Mouse (Mus musculus) liver, adult 2 months (tissue): ENCODE results near the gene Kirrel. TPM values are rescaled to one million over a fixed set of nuclear protein-coding genes. Genes with fewer than 3 reads are reported as not detected.

Source experiments
- DNase-seq: peaks from one replicate; pipeline ENCODE4 v3.0.0-alpha.2; 2011; ENCODE audit warnings: low read depth, low spot score; ENCODE audit errors: extremely low read depth
- H3K27ac ChIP-seq: fragments of 200-500 bp; replicated peaks from 2 replicates; pipeline ENCODE4 v1.5.1; 2012; ENCODE audit warnings: low read depth, mild to moderate bottlenecking, control low read depth, inconsistent platforms, low read length; ENCODE audit not compliant: insufficient read depth
- H3K27me3 ChIP-seq: fragments of 200-500 bp; 2 replicates; pipeline ENCODE4 v1.6.1; 2012; ENCODE audit warnings: mild to moderate bottlenecking, moderate library complexity, low read length, inconsistent platforms; ENCODE audit not compliant: control insufficient read depth, insufficient read depth
- H3K36me3 ChIP-seq: fragments of 200-500 bp; 2 replicates; pipeline ENCODE4 v1.6.1; 2012; ENCODE audit warnings: low read length, inconsistent platforms; ENCODE audit not compliant: control insufficient read depth, insufficient read depth
- H3K4me1 ChIP-seq: fragments of 200-500 bp; 2 replicates; pipeline ENCODE4 v1.6.1; 2011; ENCODE audit warnings: low read length; ENCODE audit not compliant: control insufficient read depth, insufficient read depth
- H3K4me3 ChIP-seq: fragments of 200-500 bp; 2 replicates; pipeline ENCODE4 v1.5.1; 2011; ENCODE audit warnings: low read depth, mild to moderate bottlenecking, control low read depth, low read length, moderate library complexity; ENCODE audit not compliant: insufficient read depth
- H3K79me2 ChIP-seq: fragments of 200-500 bp; 2 replicates; pipeline ENCODE4 v1.6.1; 2012; ENCODE audit warnings: inconsistent platforms, mild to moderate bottlenecking, low read length, moderate library complexity; ENCODE audit not compliant: control insufficient read depth, insufficient read depth
- H3K9ac ChIP-seq: fragments of 200-500 bp; 2 replicates; pipeline ENCODE4 v1.6.1; 2012; ENCODE audit warnings: low read depth, mild to moderate bottlenecking, control low read depth, inconsistent platforms, low read length
- CTCF ChIP-seq: fragments of 200-500 bp; IDR thresholded peaks from 2 replicates; pipeline ENCODE4 v1.5.1; 2011; ENCODE audit warnings: low read depth, low read length, control low read depth
- POLR2A ChIP-seq: fragments of 200-500 bp; IDR thresholded peaks from 2 replicates; pipeline ENCODE4 v1.6.1; 2011; ENCODE audit warnings: low read length, control low read depth; ENCODE audit not compliant: insufficient read depth; ENCODE audit errors: extremely low read depth
- WGBS: fragments of 180-500 bp; shearing (Covaris S2); methylation state at CpG from one replicate; pipeline ENCODE4 v1.1.7; 2018; 5-methylcytosine and 5-hydroxymethylcytosine counted together
- polyA plus RNA-seq: library from polyadenylated mRNA; depleted of rRNA; stranded (reverse); fragments of >200 nt; gene quantifications from 2 replicates; pipeline ENCODE4 v1.2.3, GENCODE M21; 2012
- total RNA-seq: library from RNA; depleted of rRNA; stranded (reverse); fragments of >200 nt; gene quantifications from 2 replicates; pipeline ENCODE4 v1.2.3, GENCODE M21; 2014

Gene Kirrel
- total and polyA plus RNA-seq, 2 experiments = 0.46 to 0.81 TPM

DNA sequence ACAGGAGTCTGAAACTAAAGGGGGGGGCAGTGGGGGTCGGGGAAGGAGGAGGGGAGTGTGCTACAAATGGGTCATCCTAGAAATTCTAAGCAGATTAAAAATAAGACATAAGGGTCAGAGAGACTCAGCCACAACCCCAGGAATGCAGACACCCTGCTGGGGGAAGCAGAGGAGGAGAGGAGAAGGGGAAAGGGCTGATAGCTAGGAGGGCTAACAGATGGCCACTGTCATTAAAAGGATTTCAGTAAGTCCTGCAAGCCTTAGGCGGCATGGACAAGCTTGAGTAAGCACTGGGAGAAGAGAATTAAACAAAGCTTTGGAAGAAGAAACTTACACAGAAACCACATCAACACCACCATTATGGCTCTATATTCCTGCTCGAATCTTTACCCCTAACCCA is 62.3 kb downstream of the Kirrel start:
- no peak overlapping the region for H3K27ac ChIP-seq

GRCm38 (mm10) chr3:87104856-87105255 is 69.7 kb downstream of the Kirrel start:
- Histone ChIP-seq H3K4me1 (no peaks in the 10 kb centered on the region), H3K4me3 (no peak overlapping the region), H3K27me3 (no peaks in the 10 kb centered on the region), H3K9ac (no peak overlapping the region), H3K79me2 (no peaks in the 10 kb centered on the region), H3K36me3 (no peaks in the 10 kb centered on the region), H3K27ac (no peak overlapping the region)
- DNase-seq = no peak
- WGBS = 59% methylated on average over 2 of the region's 2 CpGs
- TF ChIP-seq CTCF (no peak), POLR2A (no peak)

More for the DNA sequence above, 62.3 kb downstream of the Kirrel start:
- DNase-seq = no peak
- H3K36me3 ChIP-seq = no peaks in the 10 kb centered on the region
- no peaks in the 10 kb centered on the region for H3K4me1 ChIP-seq
- no peaks in the 10 kb centered on the region for H3K79me2 ChIP-seq
- WGBS = 64% methylated on average over 3 of the region's 3 CpGs
- TF ChIP-seq POLR2A (no peak), CTCF (no peak)
- H3K27me3 ChIP-seq = no peaks in the 10 kb centered on the region
- no peak overlapping the region for H3K9ac ChIP-seq
- no peak overlapping the region for H3K4me3 ChIP-seq

DNA sequence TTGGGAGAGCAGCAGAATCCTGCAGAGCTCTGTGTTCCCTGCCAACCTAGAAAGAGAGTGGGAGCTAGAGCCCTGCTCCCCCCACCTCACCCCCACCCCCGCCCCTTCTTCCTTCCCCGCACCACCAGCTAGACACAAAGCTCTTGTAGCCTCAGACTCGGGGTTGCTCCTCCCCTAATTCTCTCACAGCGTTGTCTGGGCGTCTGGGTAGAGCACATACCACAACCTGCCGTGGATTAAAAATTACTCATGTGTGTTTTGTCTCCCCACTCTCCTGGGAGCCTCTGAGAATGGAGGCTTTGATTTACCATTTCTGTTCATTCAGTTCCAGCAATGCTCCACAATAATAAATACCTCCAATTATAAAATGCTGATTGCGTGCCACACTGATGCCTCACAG is 72.2 kb downstream of the Kirrel start:
- 70% methylated on average over 7 of the region's 7 CpGs for WGBS
- no peaks in the 10 kb centered on the region for H3K27me3 ChIP-seq
- H3K79me2 ChIP-seq = no peaks in the 10 kb centered on the region
- no peak for TF ChIP-seq POLR2A
- TF ChIP-seq CTCF = no peak
- no peak overlapping the region for H3K27ac ChIP-seq
- no peaks in the 10 kb centered on the region for H3K36me3 ChIP-seq
- no peak for DNase-seq
- H3K4me1 ChIP-seq = peaks cover 5% of the 10 kb centered on the region; the same call in 1 of the 2 replicates
- no peak overlapping the region for H3K9ac ChIP-seq
- no peak overlapping the region for H3K4me3 ChIP-seq

DNA sequence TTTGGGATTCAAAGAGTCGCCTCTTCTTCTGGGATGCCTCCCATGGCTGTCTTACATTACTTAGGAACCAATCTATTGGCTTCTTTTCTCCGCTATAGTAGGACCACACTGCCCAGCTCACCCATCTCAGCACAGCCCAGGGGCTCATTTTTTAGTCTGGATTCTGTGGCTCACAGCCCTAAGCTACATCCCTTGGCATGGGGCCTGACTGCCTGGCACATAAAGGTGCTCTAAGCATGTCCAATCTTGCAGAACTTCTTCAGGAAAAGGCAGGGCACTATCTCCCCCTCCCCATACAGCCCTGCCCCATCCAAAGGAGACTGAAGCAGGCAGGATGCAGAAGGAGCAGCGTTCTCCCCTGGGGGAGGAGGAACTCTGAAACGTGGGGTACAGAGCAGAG is 73.6 kb downstream of the Kirrel start:
- H3K79me2 ChIP-seq = no peaks in the 10 kb centered on the region
- 72% methylated on average over 4 of the region's 4 CpGs for WGBS
- H3K4me3 ChIP-seq = no peak overlapping the region
- DNase-seq = no peak
- H3K4me1 ChIP-seq = peaks cover 5% of the 10 kb centered on the region; the same call in 1 of the 2 replicates
- no peak overlapping the region for H3K9ac ChIP-seq
- H3K36me3 ChIP-seq = no peaks in the 10 kb centered on the region
- H3K27me3 ChIP-seq = no peaks in the 10 kb centered on the region
- H3K27ac ChIP-seq = no peak overlapping the region
- no peak for TF ChIP-seq CTCF
- no peak for TF ChIP-seq POLR2A

DNA sequence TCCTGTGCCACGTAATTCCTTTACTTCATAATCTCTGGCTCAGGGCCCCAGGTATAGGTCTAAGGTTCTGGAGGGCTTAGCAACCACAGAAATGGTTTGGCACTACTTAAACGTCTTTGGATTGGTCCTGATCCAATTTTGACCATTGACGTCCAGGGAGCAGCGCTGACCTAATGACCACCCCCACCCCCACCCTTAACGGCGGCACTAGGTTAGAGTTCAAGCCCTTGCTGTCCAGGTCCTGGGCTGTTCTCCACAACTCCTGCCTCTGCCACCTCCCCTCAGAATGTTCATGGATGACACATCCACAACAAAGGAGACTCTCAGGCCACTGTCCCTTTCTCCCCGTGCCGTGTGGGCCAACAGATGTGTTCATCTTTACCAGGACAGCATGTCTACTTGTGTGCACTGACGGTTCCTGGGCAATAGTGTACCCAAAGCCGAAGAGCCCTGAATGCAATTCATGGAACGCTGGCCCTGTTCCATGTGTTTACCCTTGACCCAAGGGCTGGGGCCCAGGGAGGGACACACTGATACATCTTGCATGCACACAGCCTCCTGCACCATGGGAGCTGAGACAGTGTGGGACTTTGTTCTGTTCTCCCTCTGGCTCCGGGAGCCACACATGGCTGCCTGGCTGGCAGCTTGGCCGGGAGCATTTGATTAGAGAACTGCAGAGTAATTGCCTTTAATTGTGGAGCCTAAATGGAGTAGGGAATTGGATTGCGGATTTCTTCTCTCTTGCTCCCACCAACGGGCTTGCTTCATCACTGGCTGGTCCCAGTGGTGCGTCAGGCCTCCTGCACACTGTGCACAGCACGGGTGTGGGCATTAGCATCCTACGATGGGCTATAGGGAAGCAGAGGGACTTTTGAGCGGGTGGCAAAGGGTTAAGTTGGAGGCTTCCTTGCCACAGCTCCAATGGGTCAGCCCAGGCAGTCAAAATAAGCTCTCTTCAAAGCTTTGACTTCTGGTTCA is 76.3 kb downstream of the Kirrel start:
- DNase-seq = peak; percentile 31
- no peaks in the 10 kb centered on the region for H3K79me2 ChIP-seq
- 49% methylated on average over 19 of the region's 19 CpGs for WGBS
- no peak overlapping the region for H3K9ac ChIP-seq
- H3K27ac ChIP-seq = no peak overlapping the region
- no peak overlapping the region for H3K4me3 ChIP-seq
- TF ChIP-seq CTCF (no peak), POLR2A (no peak)
- H3K4me1 ChIP-seq = peaks cover 5% of the 10 kb centered on the region; the same call in 1 of the 2 replicates
- no peaks in the 10 kb centered on the region for H3K36me3 ChIP-seq
- H3K27me3 ChIP-seq = no peaks in the 10 kb centered on the region

DNA sequence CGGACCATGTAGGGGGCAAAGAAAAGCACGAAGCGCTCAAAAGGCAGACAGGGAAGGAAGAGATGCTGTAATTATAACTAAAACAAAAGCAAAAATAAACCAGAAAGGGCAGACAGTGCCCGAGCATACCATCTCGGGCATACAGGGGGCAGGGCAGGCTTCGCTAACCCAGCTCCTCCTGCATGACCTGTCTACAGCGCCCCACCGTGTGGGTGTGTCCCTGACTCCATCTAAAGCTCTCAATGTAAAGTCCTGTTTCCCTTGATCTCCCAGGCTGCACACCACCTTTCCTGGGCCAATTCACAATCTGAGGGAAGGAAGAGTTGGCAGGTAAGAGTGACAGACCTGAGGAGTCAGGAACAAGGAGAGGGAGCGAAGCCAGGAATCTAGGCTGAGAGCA is 77.3 kb downstream of the Kirrel start:
- no peak for DNase-seq
- Histone ChIP-seq H3K4me3 (no peak overlapping the region), H3K27ac (no peak overlapping the region), H3K9ac (no peak overlapping the region), H3K4me1 (peaks cover 5% of the 10 kb centered on the region; the same call in 1 of the 2 replicates), H3K36me3 (no peaks in the 10 kb centered on the region), H3K27me3 (no peaks in the 10 kb centered on the region), H3K79me2 (no peaks in the 10 kb centered on the region)
- WGBS = 96% methylated on average over 9 of the region's 9 CpGs
- TF ChIP-seq CTCF (no peak), POLR2A (no peak)
